Mouse (Mus musculus): ENCODE measurements around the gene Hoxb5.

Hoxb5 gene

GRCm38 (mm10) chr11:96303151-96304099, at the start of gene Hoxb5:
Gene Hoxb5 (plus strand): TSS chr11:96303336.
- DNase-seq (ENCODE audit: low spot score) = no peak

- DNase-seq (ENCODE audit: low spot score) = no peak
Measured at GRCm38 (mm10) chr11:96254221-96254620, 48.9 kb upstream of the Hoxb5 start.

GRCm38 (mm10) chr11:96255111-96255995, 47.8 kb upstream of the Hoxb5 start:
- DNase-seq (ENCODE audit: low spot score) = no peak

- DNase-seq (ENCODE audit: low spot score) = no peak
Measured at GRCm38 (mm10) chr11:96255996-96256445, 47.1 kb upstream of the Hoxb5 start.

GRCm38 (mm10) chr11:96257141-96257540, 46.0 kb upstream of the Hoxb5 start:
- no peak for DNase-seq (ENCODE audit: low spot score)

- no peak for DNase-seq (ENCODE audit: low spot score)
Measured at GRCm38 (mm10) chr11:96259038-96259437, 44.1 kb upstream of the Hoxb5 start.

- no peak for DNase-seq (ENCODE audit: low spot score)
Measured at GRCm38 (mm10) chr11:96259511-96259910, 43.6 kb upstream of the Hoxb5 start.

GRCm38 (mm10) chr11:96260310-96260970, 42.7 kb upstream of the Hoxb5 start:
- DNase-seq (ENCODE audit: low spot score) = peak; percentile 16

GRCm38 (mm10) chr11:96261323-96261890, 41.7 kb upstream of the Hoxb5 start:
- DNase-seq (ENCODE audit: low spot score) = no peak

- DNase-seq (ENCODE audit: low spot score) = no peak
Measured at GRCm38 (mm10) chr11:96262262-96262830, 40.8 kb upstream of the Hoxb5 start.

GRCm38 (mm10) chr11:96263636-96264389, 39.3 kb upstream of the Hoxb5 start:
- DNase-seq (ENCODE audit: low spot score) = no peak

- DNase-seq (ENCODE audit: low spot score) = no peak
Measured at GRCm38 (mm10) chr11:96264390-96265020, 38.6 kb upstream of the Hoxb5 start.

GRCm38 (mm10) chr11:96265954-96266353, 37.2 kb upstream of the Hoxb5 start:
- peak; percentile 44 for DNase-seq (ENCODE audit: low spot score)

- no peak for DNase-seq (ENCODE audit: low spot score)
Measured at GRCm38 (mm10) chr11:96267021-96267920, 35.9 kb upstream of the Hoxb5 start.

GRCm38 (mm10) chr11:96268031-96268745, 34.9 kb upstream of the Hoxb5 start:
- DNase-seq (ENCODE audit: low spot score) = no peak

GRCm38 (mm10) chr11:96269869-96270268, 33.3 kb upstream of the Hoxb5 start:
- DNase-seq (ENCODE audit: low spot score) = peak; percentile 20

GRCm38 (mm10) chr11:96270996-96271540, 32.1 kb upstream of the Hoxb5 start, which contains the start of gene Hoxb9:
Gene Hoxb9 (plus strand): TSS chr11:96271457.
- no peak for DNase-seq (ENCODE audit: low spot score)

- DNase-seq (ENCODE audit: low spot score) = no peak
Measured at GRCm38 (mm10) chr11:96271541-96272011, 31.6 kb upstream of the Hoxb5 start.

Measured in adipocyte (in vitro differentiated cells).